Mouse (Mus musculus) v-Abl transformed pro-B cells (cell line): ENCODE results near the gene Wbp11.

Source experiments
- in situ Hi-C, 2 experiments: fragments of 400-800 bp; cut with MboI; formaldehyde crosslinking; loops; one replicate each; pipeline ENCODE4 v1.15.1; 2025; ENCODE audit not compliant: unreplicated experiment in 2 of 2

The Wbp11 gene

DNA sequence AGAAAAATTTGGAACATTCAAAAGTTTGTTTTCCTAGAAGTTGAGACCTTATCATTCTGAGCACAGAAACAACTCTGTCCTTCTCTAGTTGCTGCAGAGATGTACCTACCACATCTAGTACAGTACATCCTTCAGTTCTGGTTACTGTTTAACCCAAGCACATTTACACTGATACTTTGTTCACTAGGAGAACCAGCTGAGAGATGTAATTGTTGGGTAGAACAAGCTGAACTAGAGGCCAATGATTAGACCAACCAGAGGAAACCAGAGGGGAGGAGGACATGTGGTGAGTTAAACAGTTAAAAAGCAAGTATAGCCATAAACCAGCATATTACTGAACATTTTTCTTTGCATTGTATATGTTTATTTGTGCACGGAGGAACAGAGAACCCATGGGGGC, 51.6 kb downstream of the Wbp11 start:
- in situ Hi-C loops = no loop called here

GRCm38 (mm10) chr6:136769859-136770258, 58.2 kb downstream of the Wbp11 start:
- in situ Hi-C loops = loop anchor here in 1 of 2 experiments (25.0 kb wide), 1 partner anchor 417 kb away; no protein-coding TSS in a partner anchor

DNA sequence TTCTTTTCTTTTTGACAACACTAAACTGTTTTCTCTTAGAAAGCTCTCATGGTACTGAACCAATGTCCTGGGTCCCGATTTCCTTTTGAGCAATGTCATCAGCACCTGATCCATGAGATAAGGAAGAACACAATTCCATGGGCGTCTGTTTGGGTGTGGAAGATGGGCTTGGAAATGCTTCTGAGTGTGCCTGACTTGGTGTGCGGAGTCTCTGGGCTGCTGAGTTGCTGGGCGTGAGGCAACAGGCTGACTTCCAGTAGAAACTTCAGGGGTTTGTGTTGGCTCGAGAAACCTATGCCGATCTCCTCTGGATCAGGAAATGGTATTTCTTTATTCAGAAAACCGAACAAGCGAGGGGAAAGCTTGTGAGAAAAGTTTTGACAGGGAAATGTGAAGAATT, 58.9 kb downstream of the Wbp11 start:
- in situ Hi-C loops = loop anchor here in 1 of 2 experiments (25.0 kb wide), 1 partner anchor 418 kb away; no protein-coding TSS in a partner anchor

DNA sequence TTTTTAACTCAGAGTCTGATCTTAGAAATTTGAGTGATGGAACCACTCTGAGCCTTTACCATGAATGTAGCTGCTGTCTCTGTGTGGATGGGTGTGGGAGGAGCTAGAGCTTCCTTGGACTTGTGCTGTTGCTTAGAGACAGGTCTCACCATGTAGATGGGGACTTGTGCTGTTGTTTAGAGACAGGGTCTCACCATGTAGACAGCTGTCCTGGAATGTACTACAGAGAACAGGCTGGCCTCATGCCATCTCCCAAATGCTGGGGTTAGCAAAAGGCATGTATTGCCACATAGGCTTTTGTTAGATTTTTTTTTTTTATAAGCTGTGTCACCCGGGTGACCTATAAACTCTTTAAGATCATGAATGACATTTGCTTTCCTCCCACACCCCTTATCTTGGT, 64.1 kb downstream of the Wbp11 start:
- in situ Hi-C loops = loop anchor here in 1 of 2 experiments (25.0 kb wide), 1 partner anchor 423 kb away; no protein-coding TSS in a partner anchor
